Mouse (Mus musculus) E14TG2a.4 (cell line): ENCODE measurements around the gene Spopl.

Source experiments
- H3K27me3 ChIP-seq: 2 replicates; pipeline ENCODE4 v1.6.1; 2014; ENCODE audit warnings: low read length, control low read depth; ENCODE audit not compliant: insufficient read depth
- H3K36me3 ChIP-seq: 2 replicates; pipeline ENCODE4 v1.6.1; 2014; ENCODE audit warnings: low read length, control low read depth; ENCODE audit not compliant: insufficient read depth
- H3K4me1 ChIP-seq: replicated peaks from 2 replicates; pipeline ENCODE4 v1.6.1; 2014; ENCODE audit warnings: low read depth, low read length, control low read depth
- H3K4me3 ChIP-seq: replicated peaks from 2 replicates; pipeline ENCODE4 v1.5.1; 2014; ENCODE audit warnings: mild to moderate bottlenecking, low read length
- H3K9me3 ChIP-seq: 2 replicates; pipeline ENCODE4 v1.6.1; 2014; ENCODE audit warnings: low read length, control low read depth
- CTCF ChIP-seq: conservative IDR thresholded peaks from 2 replicates; pipeline ENCODE4 v1.5.1; 2014; ENCODE audit warnings: low read length
- NANOG ChIP-seq: IDR thresholded peaks from 2 replicates; pipeline ENCODE4 v1.6.1; 2014; ENCODE audit warnings: borderline replicate concordance, low read length, mixed read lengths
- POU5F1 ChIP-seq: IDR thresholded peaks from 2 replicates; pipeline ENCODE4 v1.6.1; 2014; ENCODE audit warnings: low read length, borderline replicate concordance

Spopl gene

GRCm38 (mm10) chr2:23457452-23457851, 114.5 kb downstream of the Spopl start:
- Histone ChIP-seq H3K36me3 (no peaks in the 10 kb centered on the region), H3K9me3 (peaks cover 35% of the 10 kb centered on the region), H3K4me3 (no peak overlapping the region), H3K27me3 (no peaks in the 10 kb centered on the region), H3K4me1 (peaks cover 12% of the 10 kb centered on the region; the same call in 1 of the 2 replicates)
- TF ChIP-seq CTCF (no peak), POU5F1 (no peak), NANOG (no peak)
